ENCODE assay signal across 8 mouse cellular contexts in genomic region chr10:68207803-68208669, GRCm38 (mm10).
A peak's percentile ranks its signal among the peaks of the same experiment; 100 is the strongest.
DNase-seq lines count a peak whose midpoint lies in the region; ATAC-seq lines count a peak whose summit lies in the region.

No protein-coding gene starts in this region.

- no peak overlapping the region for H3K4me3 ChIP-seq in embryonic facial prominence, embryonic 10.5 days
- no peak overlapping the region for H3K4me3 ChIP-seq in intestine, embryonic 15.5 days (replicated peaks)
- peak overlapping the region; percentile 20; the same call in 1 of the 2 replicates for H3K4me3 ChIP-seq in midbrain, embryonic 16.5 days (ENCODE audit: low read depth, low read length)

- DNase-seq in gastrocnemius, adult 18-20 months (ENCODE audit: low spot score) = peak; percentile 30
- DNase-seq in gastrocnemius, postnatal 25 days = no peak
- peak; percentile 32 for DNase-seq in Muller cell, postnatal 12 days (ENCODE audit: inconsistent ontology term)
- peak; percentile 41 for DNase-seq in embryonic facial prominence, embryonic 10.5 days (ENCODE audit: low spot score)
- DNase-seq in ovary, postnatal 36 days (ENCODE audit: low spot score) = no peak
- DNase-seq in ovary, postnatal 10 days (ENCODE audit: low spot score) = no peak

- H3K36me3 ChIP-seq in embryonic facial prominence, embryonic 10.5 days (replicated peaks) = no peaks in the 10 kb centered on the region; the same call in 1 of the 2 replicates
- 0 out of 2 replicates have a peak, but pooled peaks cover 3% of the 10 kb centered on the region for H3K36me3 ChIP-seq in intestine, embryonic 15.5 days
- no peaks in the 10 kb centered on the region for H3K36me3 ChIP-seq in midbrain, embryonic 16.5 days (ENCODE audit: control insufficient read depth, insufficient read depth, low read length)

- H3K4me1 ChIP-seq in embryonic facial prominence, embryonic 10.5 days = peaks cover 31% of the 10 kb centered on the region
- peaks cover 27% of the 10 kb centered on the region for H3K4me1 ChIP-seq in intestine, embryonic 15.5 days (replicated peaks)
- H3K4me1 ChIP-seq in midbrain, embryonic 16.5 days (ENCODE audit: control insufficient read depth, insufficient read depth, low read length) = peaks cover 13% of the 10 kb centered on the region

- H3K27me3 ChIP-seq in embryonic facial prominence, embryonic 10.5 days (replicated peaks; ENCODE audit: low read depth, poor library complexity, severe bottlenecking) = no peaks in the 10 kb centered on the region
- no peaks in the 10 kb centered on the region for H3K27me3 ChIP-seq in intestine, embryonic 15.5 days (replicated peaks)
- no peaks in the 10 kb centered on the region for H3K27me3 ChIP-seq in midbrain, embryonic 16.5 days (ENCODE audit: control insufficient read depth, insufficient read depth, low read depth, low read length)

- no peak overlapping the region for H3K9ac ChIP-seq in intestine, embryonic 15.5 days
- H3K9ac ChIP-seq in midbrain, embryonic 16.5 days (ENCODE audit: low read depth, low read length) = 0 out of 2 replicates have a peak overlapping the region, but pooled peaks have one; percentile 20

- H3K9me3 ChIP-seq in embryonic facial prominence, embryonic 10.5 days = no peaks in the 10 kb centered on the region
- H3K9me3 ChIP-seq in intestine, embryonic 15.5 days = no peaks in the 10 kb centered on the region
- H3K9me3 ChIP-seq in midbrain, embryonic 16.5 days (replicated peaks; ENCODE audit: control insufficient read depth, low read length, poor library complexity, severe bottlenecking) = no peaks in the 10 kb centered on the region

- peak overlapping the region; percentile 29 for H3K4me2 ChIP-seq in intestine, embryonic 15.5 days (replicated peaks)
- H3K4me2 ChIP-seq in midbrain, embryonic 16.5 days (ENCODE audit: low read length) = peak overlapping the region; percentile 41

- 0 out of 2 replicates have a peak overlapping the region, but pooled peaks have one; percentile 40 for H3K27ac ChIP-seq in embryonic facial prominence, embryonic 10.5 days (replicated peaks)
- peak overlapping the region; percentile 28; the same call in 1 of the 2 replicates for H3K27ac ChIP-seq in intestine, embryonic 15.5 days
- no peak overlapping the region for H3K27ac ChIP-seq in midbrain, embryonic 16.5 days (ENCODE audit: low read length)

- ATAC-seq in intestine, embryonic 15.5 days = peak; percentile 63
- ATAC-seq in midbrain, embryonic 16.5 days = peak; percentile 67; the same call in 1 of the 2 replicates

- 61% methylated on average over 20 of the region's 20 CpGs for WGBS in embryonic facial prominence, embryonic 10.5 days
- WGBS in intestine, embryonic 15.5 days = 12% methylated on average over 20 of the region's 20 CpGs
- WGBS in midbrain, embryonic 16.5 days = 25% methylated on average over 20 of the region's 20 CpGs

Comparison
In these comparisons a context has a peak if more than half of its experiments do, and no peak if none do; other contexts are left out.
1. DNase-seq: peak in gastrocnemius, adult 18-20 months (single experiment), Muller cell, postnatal 12 days (single experiment) and embryonic facial prominence, embryonic 10.5 days (single experiment); none in gastrocnemius, postnatal 25 days (single experiment), ovary, postnatal 36 days (single experiment) and ovary, postnatal 10 days (single experiment).